Mouse (Mus musculus): ENCODE results near the gene Egln2. TPM values are rescaled to one million over a fixed set of nuclear protein-coding genes. Genes with fewer than 3 reads are reported as not detected.

Gene Egln2
- polyA plus RNA-seq, 1 experiment from 2014 or later: 89.1 TPM

GRCm38 (mm10) chr7:27159256-27159655, 7.3 kb downstream of the Egln2 start:
- Histone ChIP-seq H3K4me2 (no peak overlapping the region), H3K4me3 (no peak overlapping the region), H3K27me3 (no peaks in the 10 kb centered on the region), H3K4me1 (replicated peaks) (peaks cover 48% of the 10 kb centered on the region), H3K27ac (replicated peaks) (no peak overlapping the region), H3K9ac (no peak overlapping the region), H3K36me3 (peaks cover 51% of the 10 kb centered on the region), H3K9me3 (no peaks in the 10 kb centered on the region)
- ATAC-seq (ENCODE audit: low read depth): no peak
- 92% methylated on average over 6 of the region's 6 CpGs for WGBS

DNA sequence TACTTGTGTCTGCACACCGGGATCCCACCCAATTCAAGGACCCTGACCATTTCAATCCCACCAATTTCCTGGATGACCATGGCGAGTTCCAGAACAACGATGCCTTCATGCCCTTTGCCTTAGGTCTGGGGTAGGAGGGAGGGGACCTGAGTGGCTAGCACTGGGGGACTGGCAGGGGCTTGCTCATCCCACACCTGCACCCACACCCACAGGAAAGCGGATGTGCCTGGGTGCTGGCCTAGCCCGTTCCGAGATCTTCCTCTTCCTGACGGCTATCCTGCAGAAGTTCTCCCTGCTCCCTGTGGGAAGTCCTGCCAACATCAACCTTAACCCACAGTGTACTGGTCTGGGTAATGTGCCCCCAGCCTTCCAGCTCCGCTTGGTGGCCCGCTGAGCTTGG, 8.4 kb downstream of the Egln2 start:
- Histone ChIP-seq H3K4me3 (no peak overlapping the region), H3K9me3 (no peaks in the 10 kb centered on the region), H3K27ac (replicated peaks) (no peak overlapping the region), H3K4me2 (no peak overlapping the region), H3K9ac (no peak overlapping the region), H3K27me3 (no peaks in the 10 kb centered on the region), H3K36me3 (peaks cover 44% of the 10 kb centered on the region), H3K4me1 (replicated peaks) (peaks cover 37% of the 10 kb centered on the region)
- ATAC-seq (ENCODE audit: low read depth): no peak
- WGBS: 95% methylated on average over 9 of the region's 9 CpGs

DNA sequence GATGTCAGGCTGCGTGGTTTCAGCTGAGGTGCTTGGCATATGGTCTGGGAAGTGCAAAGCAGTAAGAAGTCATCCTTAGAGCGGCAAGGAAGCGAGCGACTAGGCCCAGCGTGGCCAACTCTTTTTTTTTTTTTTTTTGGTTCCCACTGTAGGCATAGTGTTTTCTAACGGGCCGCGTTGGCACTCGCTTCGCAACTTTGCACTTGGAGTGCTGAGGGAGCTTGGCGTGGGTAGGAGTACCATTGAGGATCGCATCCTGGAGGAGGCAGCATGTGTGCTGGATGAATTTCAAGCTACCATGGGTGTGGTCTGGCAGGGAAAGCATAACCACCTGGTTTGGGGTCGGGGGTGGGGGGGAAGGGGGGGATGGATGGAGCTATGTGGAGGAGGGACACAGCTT, 10.6 kb downstream of the Egln2 start:
- Histone ChIP-seq H3K4me1 (replicated peaks) (peaks cover 15% of the 10 kb centered on the region), H3K4me2 (no peak overlapping the region), H3K36me3 (peaks cover 28% of the 10 kb centered on the region), H3K9me3 (no peaks in the 10 kb centered on the region), H3K9ac (no peak overlapping the region), H3K27me3 (no peaks in the 10 kb centered on the region), H3K27ac (replicated peaks) (no peak overlapping the region), H3K4me3 (no peak overlapping the region)
- ATAC-seq (ENCODE audit: low read depth): no peak
- WGBS: 83% methylated on average over 13 of the region's 13 CpGs

- Histone ChIP-seq H3K36me3 (peaks cover 12% of the 10 kb centered on the region), H3K4me1 (replicated peaks) (no peaks in the 10 kb centered on the region), H3K4me2 (no peak within 1 kb of the TSS), H3K9ac (no peak within 1 kb of the TSS), H3K27ac (replicated peaks) (no peak within 1 kb of the TSS), H3K27me3 (no peaks in the 10 kb centered on the region), H3K9me3 (no peaks in the 10 kb centered on the region), H3K4me3 (no peak within 1 kb of the TSS)
- WGBS: 77% methylated on average over 10 of the region's 10 CpGs
- no peak for ATAC-seq (ENCODE audit: low read depth)
These were observed 13.3 kb downstream of the Egln2 start, which contains the start of gene Cyp2t4 for GRCm38 (mm10) chr7:27153205-27153764. Cyp2t4 (plus strand) TSS chr7:27153714.

DNA sequence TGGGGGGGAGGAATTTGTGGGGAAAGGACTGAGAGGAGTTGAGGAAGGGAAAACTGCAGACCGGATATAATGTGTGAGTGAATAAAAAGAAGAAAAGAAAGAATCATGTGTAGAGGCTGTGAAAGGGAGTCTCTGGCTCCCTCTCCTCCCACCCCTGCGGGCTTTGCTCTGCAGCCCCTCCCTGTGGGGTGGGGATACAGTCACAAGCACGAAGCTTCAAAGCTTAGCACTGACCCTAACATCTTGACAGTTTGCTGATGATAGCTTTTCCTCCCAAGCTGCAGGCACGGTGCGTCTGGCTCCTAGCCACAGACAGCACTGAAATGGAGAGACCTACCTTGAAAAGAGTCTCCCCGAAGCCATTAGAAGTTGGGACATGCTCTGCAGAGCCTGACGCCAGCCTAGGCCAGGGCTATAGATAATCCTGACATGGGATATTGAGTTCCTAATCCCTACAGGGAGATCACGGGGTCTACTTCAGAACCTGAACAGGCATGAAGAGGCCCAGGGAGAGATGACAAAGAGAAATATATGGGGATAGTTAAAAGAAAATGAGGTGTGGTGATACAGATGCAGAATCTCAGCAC, 30.1 kb downstream of the Egln2 start:
- Histone ChIP-seq H3K4me1 (replicated peaks) (no peaks in the 10 kb centered on the region), H3K27me3 (no peaks in the 10 kb centered on the region), H3K4me3 (no peak overlapping the region), H3K36me3 (no peaks in the 10 kb centered on the region), H3K9ac (no peak overlapping the region), H3K4me2 (no peak overlapping the region), H3K9me3 (peaks cover 7% of the 10 kb centered on the region), H3K27ac (replicated peaks) (no peak overlapping the region)
- no peak for ATAC-seq (ENCODE audit: low read depth)
- 67% methylated on average over 8 of the region's 8 CpGs for WGBS

GRCm38 (mm10) chr7:27133757-27134156, 32.8 kb downstream of the Egln2 start:
- Histone ChIP-seq H3K27ac (replicated peaks) (no peak overlapping the region), H3K9ac (no peak overlapping the region), H3K4me1 (replicated peaks) (no peaks in the 10 kb centered on the region), H3K36me3 (no peaks in the 10 kb centered on the region), H3K4me2 (no peak overlapping the region), H3K9me3 (no peaks in the 10 kb centered on the region), H3K27me3 (no peaks in the 10 kb centered on the region), H3K4me3 (no peak overlapping the region)
- 84% methylated on average over 4 of the region's 4 CpGs for WGBS
- ATAC-seq (ENCODE audit: low read depth): no peak

DNA sequence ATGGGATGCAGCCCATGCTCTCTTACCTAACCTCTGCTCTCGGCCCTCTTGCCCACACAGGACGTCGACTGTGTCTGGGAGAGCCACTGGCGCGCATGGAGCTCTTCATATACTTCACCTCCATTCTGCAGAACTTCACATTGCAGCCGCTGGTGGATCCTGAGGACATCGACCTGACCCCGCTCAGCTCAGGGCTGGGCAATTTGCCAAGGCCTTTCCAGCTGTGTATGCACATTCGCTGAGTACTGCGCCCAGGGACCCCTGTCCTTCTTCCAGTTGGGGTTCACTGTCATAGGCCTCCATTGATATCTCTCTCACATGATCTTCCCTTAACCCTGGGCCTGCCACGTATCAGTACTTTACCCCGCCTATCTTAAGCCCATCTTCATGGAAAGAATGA, 33.4 kb downstream of the Egln2 start:
- H3K27ac ChIP-seq (replicated peaks): no peak overlapping the region
- no peaks in the 10 kb centered on the region for H3K4me1 ChIP-seq (replicated peaks)
- ATAC-seq (ENCODE audit: low read depth): no peak
- no peaks in the 10 kb centered on the region for H3K9me3 ChIP-seq
- no peak overlapping the region for H3K9ac ChIP-seq
- no peaks in the 10 kb centered on the region for H3K36me3 ChIP-seq
- H3K4me3 ChIP-seq: no peak overlapping the region
- H3K27me3 ChIP-seq: no peaks in the 10 kb centered on the region
- no peak overlapping the region for H3K4me2 ChIP-seq
- WGBS: 68% methylated on average over 12 of the region's 12 CpGs

GRCm38 (mm10) chr7:27132588-27132987, 34.0 kb downstream of the Egln2 start:
- Histone ChIP-seq H3K9me3 (no peaks in the 10 kb centered on the region), H3K4me2 (no peak overlapping the region), H3K9ac (no peak overlapping the region), H3K36me3 (no peaks in the 10 kb centered on the region), H3K27ac (replicated peaks) (no peak overlapping the region), H3K4me3 (no peak overlapping the region), H3K27me3 (no peaks in the 10 kb centered on the region), H3K4me1 (replicated peaks) (no peaks in the 10 kb centered on the region)
- WGBS: 15% methylated on average over 10 of the region's 10 CpGs
- ATAC-seq (ENCODE audit: low read depth): no peak

GRCm38 (mm10) chr7:27131387-27131786, 35.2 kb downstream of the Egln2 start:
- Histone ChIP-seq H3K27me3 (no peaks in the 10 kb centered on the region), H3K4me1 (replicated peaks) (no peaks in the 10 kb centered on the region), H3K4me2 (no peak overlapping the region), H3K9me3 (no peaks in the 10 kb centered on the region), H3K27ac (replicated peaks) (no peak overlapping the region), H3K36me3 (no peaks in the 10 kb centered on the region), H3K4me3 (no peak overlapping the region), H3K9ac (no peak overlapping the region)
- 69% methylated on average over 2 of the region's 2 CpGs for WGBS
- ATAC-seq (ENCODE audit: low read depth): no peak

DNA sequence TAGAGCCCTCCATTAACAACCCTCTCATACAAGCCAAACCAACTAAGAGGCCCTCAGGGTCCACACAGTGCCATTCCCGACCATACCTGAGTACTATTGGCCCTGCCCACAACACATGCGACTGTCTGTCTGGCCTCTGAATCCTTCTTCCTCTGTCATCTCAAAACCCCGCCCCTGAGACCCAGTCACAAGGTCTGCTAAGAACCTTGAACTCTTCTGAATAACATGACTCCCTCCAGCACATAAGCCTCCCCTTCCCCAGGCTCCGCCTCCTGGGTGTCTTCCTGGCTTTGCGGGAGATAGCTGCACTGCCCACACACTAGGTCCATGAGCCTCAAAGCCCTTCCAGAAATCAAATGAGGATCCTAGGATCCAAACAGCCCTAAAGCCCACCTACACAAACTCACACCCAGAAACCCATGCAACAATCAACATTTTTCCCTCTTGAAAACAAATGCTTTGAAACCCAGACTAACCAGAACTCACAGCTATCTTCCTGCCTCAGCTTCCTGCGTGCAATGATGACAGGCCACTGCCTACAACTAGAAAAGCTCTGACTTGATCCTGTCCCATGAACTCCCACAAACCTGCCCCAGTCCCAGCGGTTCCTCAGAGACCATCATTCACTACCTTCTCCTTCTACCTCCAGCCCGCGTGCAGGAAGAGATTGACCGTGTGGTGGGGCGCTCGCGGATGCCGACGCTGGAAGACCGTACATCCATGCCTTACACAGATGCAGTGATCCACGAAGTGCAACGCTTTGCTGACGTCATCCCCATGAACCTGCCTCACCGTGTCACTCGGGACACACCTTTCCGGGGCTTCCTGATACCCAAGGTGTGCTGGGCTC, 35.9 kb downstream of the Egln2 start:
- no peaks in the 10 kb centered on the region for H3K9me3 ChIP-seq
- no peaks in the 10 kb centered on the region for H3K27me3 ChIP-seq
- no peaks in the 10 kb centered on the region for H3K36me3 ChIP-seq
- WGBS: 85% methylated on average over 22 of the region's 22 CpGs
- H3K27ac ChIP-seq (replicated peaks): no peak overlapping the region
- ATAC-seq (ENCODE audit: low read depth): no peak
- no peaks in the 10 kb centered on the region for H3K4me1 ChIP-seq (replicated peaks)
- no peak overlapping the region for H3K4me2 ChIP-seq
- H3K4me3 ChIP-seq: no peak overlapping the region
- no peak overlapping the region for H3K9ac ChIP-seq

- H3K9me3 ChIP-seq: no peaks in the 10 kb centered on the region
- 92% methylated on average over 12 of the region's 12 CpGs for WGBS
- H3K4me3 ChIP-seq: no peak overlapping the region
- ATAC-seq (ENCODE audit: low read depth): no peak
- no peak overlapping the region for H3K27ac ChIP-seq (replicated peaks)
- no peaks in the 10 kb centered on the region for H3K36me3 ChIP-seq
- H3K4me2 ChIP-seq: no peak overlapping the region
- no peak overlapping the region for H3K9ac ChIP-seq
- no peaks in the 10 kb centered on the region for H3K4me1 ChIP-seq (replicated peaks)
- H3K27me3 ChIP-seq: no peaks in the 10 kb centered on the region
These were observed 36.8 kb downstream of the Egln2 start for GRCm38 (mm10) chr7:27129811-27130210.

DNA sequence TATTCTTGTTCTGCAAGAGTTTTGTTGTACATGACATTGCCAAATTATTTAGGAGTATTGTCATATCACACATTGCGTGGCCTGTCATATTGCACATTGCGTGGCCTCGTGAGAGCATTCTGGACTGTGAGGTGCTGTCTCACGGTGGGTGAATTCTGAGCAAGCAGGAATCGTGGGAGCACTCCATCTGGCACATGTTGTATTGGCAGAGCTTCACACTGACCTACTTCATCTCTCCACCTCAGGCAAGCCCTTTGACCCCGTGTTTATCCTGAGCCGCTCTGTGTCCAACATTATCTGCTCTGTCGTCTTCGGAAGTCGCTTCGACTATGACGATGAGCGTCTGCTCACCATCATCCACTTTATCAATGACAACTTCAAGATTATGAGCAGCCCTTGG, 37.7 kb downstream of the Egln2 start:
- Histone ChIP-seq H3K27ac (replicated peaks) (no peak overlapping the region), H3K4me3 (no peak overlapping the region), H3K36me3 (no peaks in the 10 kb centered on the region), H3K4me1 (replicated peaks) (no peaks in the 10 kb centered on the region), H3K9me3 (no peaks in the 10 kb centered on the region), H3K4me2 (no peak overlapping the region), H3K27me3 (no peaks in the 10 kb centered on the region), H3K9ac (no peak overlapping the region)
- ATAC-seq (ENCODE audit: low read depth): no peak
- 93% methylated on average over 13 of the region's 13 CpGs for WGBS
